Mouse (Mus musculus) G1E (cell line): ENCODE measurements around the gene Rps11.

Experiments used
- CTCF ChIP-seq: IDR thresholded peaks from 2 replicates; pipeline ENCODE4 v1.5.1; 2012; ENCODE audit warnings: low read depth, low read length, inconsistent platforms, mixed read lengths
- GATA1 ChIP-seq: IDR thresholded peaks from 2 replicates; pipeline ENCODE4 v1.6.1; 2012; ENCODE audit warnings: borderline replicate concordance, low read length, inconsistent platforms, mixed read lengths
- GATA2 ChIP-seq: IDR thresholded peaks from 2 replicates; pipeline ENCODE4 v1.6.1; 2012; ENCODE audit warnings: low read depth, low read length, inconsistent platforms, borderline replicate concordance
- POLR2AphosphoS5 ChIP-seq: IDR thresholded peaks from 2 replicates; pipeline ENCODE4 v1.6.1; 2012; ENCODE audit warnings: low read depth, low read length, inconsistent platforms; ENCODE audit not compliant: insufficient replicate concordance
- TAL1 ChIP-seq: conservative IDR thresholded peaks from 2 replicates; pipeline ENCODE4 v1.6.1; 2012; ENCODE audit warnings: low read depth, low read length, inconsistent platforms, mixed read lengths

GRCm38 (mm10) chr7:45103652-45104180 is 20.5 kb downstream of the Rps11 start, which contains the start of gene Fcgrt:
- TF ChIP-seq CTCF (no peak), GATA1 (no peak), TAL1 (no peak), POLR2AphosphoS5 (no peak), GATA2 (no peak)
